Mouse (Mus musculus) liver, postnatal 0 days (tissue): Measurements from ENCODE around the gene Smyd1. TPM values are rescaled to one million over a fixed set of nuclear protein-coding genes. Genes with fewer than 3 reads are reported as not detected.

ENCODE experiments used
- ATAC-seq: fragments of 200-750 bp; cut with Nextera tagmentation; 2 replicates; pipeline ENCODE4 v1.8.0; 2017; ENCODE audit warnings: mild to moderate bottlenecking, moderate library complexity
- DNase-seq: peaks from one replicate; pipeline ENCODE4 v3.0.0-alpha.2; 2016
- H3K27ac ChIP-seq: fragments of 300-500 bp; sonication (generic); 2 replicates; pipeline ENCODE4 v1.5.1; 2014; ENCODE audit warnings: antibody characterized with exemption, moderate library complexity, mild to moderate bottlenecking, low read depth
- H3K27me3 ChIP-seq: fragments of 300-500 bp; sonication (generic); 2 replicates; pipeline ENCODE4 v1.6.1; 2014; ENCODE audit warnings: low read length, control low read depth, mixed read lengths; ENCODE audit not compliant: insufficient read depth
- H3K36me3 ChIP-seq: fragments of 300-500 bp; sonication (generic); replicated peaks from 2 replicates; pipeline ENCODE4 v1.6.1; 2014; ENCODE audit warnings: mild to moderate bottlenecking, control low read depth, low read length, moderate library complexity, mixed read lengths; ENCODE audit not compliant: insufficient read depth
- H3K4me1 ChIP-seq: fragments of 300-500 bp; sonication (generic); 2 replicates; pipeline ENCODE4 v1.6.1; 2014; ENCODE audit warnings: antibody characterized with exemption, mild to moderate bottlenecking, control low read depth; ENCODE audit not compliant: insufficient read depth
- H3K4me2 ChIP-seq: fragments of 300-500 bp; sonication (generic); 2 replicates; pipeline ENCODE4 v1.6.1; 2014; ENCODE audit warnings: low read depth, mild to moderate bottlenecking, low read length, moderate library complexity, mixed read lengths
- H3K4me3 ChIP-seq: fragments of 300-500 bp; sonication (generic); 2 replicates; pipeline ENCODE4 v1.5.1; 2014; ENCODE audit warnings: low read depth, low read length
- H3K9ac ChIP-seq: fragments of 300-500 bp; sonication (generic); replicated peaks from 2 replicates; pipeline ENCODE4 v1.6.1; 2014; ENCODE audit warnings: mild to moderate bottlenecking, moderate library complexity
- H3K9me3 ChIP-seq: fragments of 300-500 bp; sonication (generic); 2 replicates; pipeline ENCODE4 v1.6.1; 2016; ENCODE audit warnings: mild to moderate bottlenecking, control low read depth, low read length, mixed read lengths
- CTCF ChIP-seq: sonication (generic); IDR thresholded peaks from 2 replicates; pipeline ENCODE4 v1.5.1; 2016; ENCODE audit warnings: antibody characterized with exemption, low read depth
- EP300 ChIP-seq: IDR thresholded peaks from 2 replicates; pipeline ENCODE4 v1.6.1; 2016; ENCODE audit warnings: antibody characterized with exemption, low read depth, mild to moderate bottlenecking
- WGBS: fragments of 180-500 bp; shearing (Covaris S2); extraction: QIAGEN DNeasy Blood & Tissue Kit; methylation state at CpG from one replicate; pipeline ENCODE4 v1.1.7; 2014; ENCODE audit not compliant: insufficient replicate concordance; 5-methylcytosine and 5-hydroxymethylcytosine counted together
- microRNA-seq: library from miRNA; unstranded; fragments of <30 nt; microRNA quantifications from one replicate; pipeline ENCODE4, GENCODE M21; 2016
- polyA plus RNA-seq: library from polyadenylated mRNA; unstranded; fragments of >200 nt; fragmentation: Nextera tagmentation; extraction: Ambion mirVana; gene quantifications from 2 replicates; pipeline ENCODE4 v1.2.1, GENCODE M21; 2015

The Smyd1 gene
- polyA plus RNA-seq, 1 experiment from 2014 or later, result 0.22 TPM

- H3K36me3 ChIP-seq, result no peaks in the 10 kb centered on the region
- TF ChIP-seq EP300, result peak; percentile 61
- no peak for TF ChIP-seq CTCF
- peak; percentile 89 for ATAC-seq
- H3K9me3 ChIP-seq, result no peaks in the 10 kb centered on the region
- H3K27ac ChIP-seq, result peak overlapping the region; percentile 73
- no peak overlapping the region for H3K4me2 ChIP-seq
- H3K4me1 ChIP-seq, result peaks cover 7% of the 10 kb centered on the region; the same call in 1 of the 2 replicates
- no peak overlapping the region for H3K4me3 ChIP-seq
- no peak for DNase-seq
- no peak overlapping the region for H3K9ac ChIP-seq
- no peaks in the 10 kb centered on the region for H3K27me3 ChIP-seq
- WGBS, result 52% methylated on average over 7 of the region's 7 CpGs
Measured at GRCm38 (mm10) chr6:71184941-71185604, 137.0 kb downstream of the Smyd1 start.

GRCm38 (mm10) chr6:71180596-71180995, 141.4 kb downstream of the Smyd1 start:
- ATAC-seq, result no peak
- H3K27me3 ChIP-seq, result no peaks in the 10 kb centered on the region

GRCm38 (mm10) chr6:71172812-71173580, 149.0 kb downstream of the Smyd1 start:
- Histone ChIP-seq H3K27me3 (no peaks in the 10 kb centered on the region), H3K36me3 (no peaks in the 10 kb centered on the region), H3K4me1 (0 out of 2 replicates have a peak, but pooled peaks cover 3% of the 10 kb centered on the region), H3K4me3 (no peak overlapping the region), H3K9ac (no peak overlapping the region), H3K9me3 (no peaks in the 10 kb centered on the region), H3K27ac (no peak overlapping the region), H3K4me2 (no peak overlapping the region)
- no peak for DNase-seq
- peak; percentile 40 for ATAC-seq
- WGBS, result 77% methylated on average over 10 of the region's 10 CpGs
- no peak for TF ChIP-seq EP300
- TF ChIP-seq CTCF, result no peak

More at GRCm38 (mm10) chr6:71180596-71180995, 141.4 kb downstream of the Smyd1 start:
- DNase-seq, result no peak
- 88% methylated on average over 1 of the region's 1 CpGs for WGBS
- TF ChIP-seq CTCF (no peak), EP300 (no peak)
- no peak overlapping the region for H3K9ac ChIP-seq
- no peak overlapping the region for H3K27ac ChIP-seq
- no peak overlapping the region for H3K4me2 ChIP-seq
- peaks cover 3% of the 10 kb centered on the region; the same call in 1 of the 2 replicates for H3K4me1 ChIP-seq
- no peaks in the 10 kb centered on the region for H3K36me3 ChIP-seq
- H3K9me3 ChIP-seq, result no peaks in the 10 kb centered on the region
- no peak overlapping the region for H3K4me3 ChIP-seq

GRCm38 (mm10) chr6:71166551-71167169, 155.4 kb downstream of the Smyd1 start:
- Histone ChIP-seq H3K9me3 (no peaks in the 10 kb centered on the region), H3K4me2 (no peak overlapping the region), H3K4me3 (no peak overlapping the region), H3K27ac (no peak overlapping the region), H3K9ac (no peak overlapping the region), H3K27me3 (no peaks in the 10 kb centered on the region), H3K4me1 (no peaks in the 10 kb centered on the region), H3K36me3 (no peaks in the 10 kb centered on the region)
- no peak for TF ChIP-seq EP300
- TF ChIP-seq CTCF, result peak; percentile 78
- no peak for DNase-seq
- WGBS, result 29% methylated on average over 6 of the region's 6 CpGs
- ATAC-seq, result peak; percentile 70

- H3K4me1 ChIP-seq, result peaks cover 4% of the 10 kb centered on the region
- TF ChIP-seq CTCF, result 0 out of 2 replicates have a peak, but pooled peaks have one; percentile 23
- TF ChIP-seq EP300, result no peak
- DNase-seq (peak; percentile 51), ATAC-seq (peak; percentile 43)
- 33% methylated on average over 6 of the region's 6 CpGs for WGBS
- H3K36me3 ChIP-seq, result no peaks in the 10 kb centered on the region
- no peak overlapping the region for H3K4me2 ChIP-seq
- no peaks in the 10 kb centered on the region for H3K9me3 ChIP-seq
- H3K27me3 ChIP-seq, result no peaks in the 10 kb centered on the region
- no peak overlapping the region for H3K27ac ChIP-seq
- no peak overlapping the region for H3K4me3 ChIP-seq
- no peak overlapping the region for H3K9ac ChIP-seq
Measured at GRCm38 (mm10) chr6:71164394-71164793, 157.6 kb downstream of the Smyd1 start.

Small RNA genes lying within 50 kb of the gene (microRNA-seq; reads per million reads assigned to microRNA genes)
- gene Mir8112, result 15.8 reads per million, percentile 24 among the genes with 10 or more reads in this experiment

Other genes with a start within 250 kb of the Smyd1 start
- gene Thnsl2, start 177.8 kb downstream of the Smyd1 start, polyA plus RNA-seq, result 35.4 and 35.8 TPM in 2 replicates
- 6,645 and 7,607 TPM in 2 replicates for gene Fabp1, start 122.4 kb downstream of the Smyd1 start, polyA plus RNA-seq
- 47.0 and 49.2 TPM in 2 replicates for gene Krcc1, start 50.6 kb downstream of the Smyd1 start, polyA plus RNA-seq
- 0.09 TPM in 1 of 2 replicates, not detected in the other for gene Cd8b1, start 555 bp upstream of the Smyd1 start, polyA plus RNA-seq
- 0.04 TPM in 1 of 2 replicates, not detected in the other for gene Cd8a, start 51.2 kb upstream of the Smyd1 start, polyA plus RNA-seq
- 6.3 and 6.6 TPM in 2 replicates for gene Rmnd5a, start 118.4 kb upstream of the Smyd1 start, polyA plus RNA-seq
- gene Rnf103, start 171.7 kb upstream of the Smyd1 start, polyA plus RNA-seq, result 24.0 and 28.0 TPM in 2 replicates
- gene Chmp3, start 221.6 kb upstream of the Smyd1 start, polyA plus RNA-seq, result 32.8 and 34.9 TPM in 2 replicates